Mouse (Mus musculus): ENCODE results near the gene Grik3.

The Grik3 gene

GRCm38 (mm10) chr4:125492122-125492505 is 1.6 kb downstream of the Grik3 start:
- no peak for DNase-seq (ENCODE audit: low read depth)

- DNase-seq (ENCODE audit: low read depth): no peak
These were observed 2.2 kb downstream of the Grik3 start for GRCm38 (mm10) chr4:125492706-125493105.

- no peak for DNase-seq (ENCODE audit: low read depth)
These were observed 2.6 kb downstream of the Grik3 start for GRCm38 (mm10) chr4:125493124-125493523.

GRCm38 (mm10) chr4:125495477-125495876 is 5.0 kb downstream of the Grik3 start:
- no peak for DNase-seq (ENCODE audit: low read depth)

- no peak for DNase-seq (ENCODE audit: low read depth)
These were observed 6.5 kb downstream of the Grik3 start for GRCm38 (mm10) chr4:125497001-125497400.

GRCm38 (mm10) chr4:125497471-125497870 is 7.0 kb downstream of the Grik3 start:
- DNase-seq (ENCODE audit: low read depth): no peak

GRCm38 (mm10) chr4:125498866-125499265 is 8.4 kb downstream of the Grik3 start:
- DNase-seq (ENCODE audit: low read depth): no peak

- DNase-seq (ENCODE audit: low read depth): no peak
These were observed 12.4 kb downstream of the Grik3 start for GRCm38 (mm10) chr4:125502861-125503260.

- DNase-seq (ENCODE audit: low read depth): no peak
These were observed 21.9 kb downstream of the Grik3 start for GRCm38 (mm10) chr4:125512434-125512833.

- DNase-seq (ENCODE audit: low read depth): no peak
These were observed 25.1 kb downstream of the Grik3 start for GRCm38 (mm10) chr4:125515646-125516045.

GRCm38 (mm10) chr4:125516612-125517011 is 26.1 kb downstream of the Grik3 start:
- no peak for DNase-seq (ENCODE audit: low read depth)

GRCm38 (mm10) chr4:125518861-125519260 is 28.4 kb downstream of the Grik3 start:
- no peak for DNase-seq (ENCODE audit: low read depth)

GRCm38 (mm10) chr4:125522931-125523330 is 32.4 kb downstream of the Grik3 start:
- no peak for DNase-seq (ENCODE audit: low read depth)

GRCm38 (mm10) chr4:125525266-125525665 is 34.8 kb downstream of the Grik3 start:
- DNase-seq (ENCODE audit: low read depth): no peak

- DNase-seq (ENCODE audit: low read depth): no peak
These were observed 35.9 kb downstream of the Grik3 start for GRCm38 (mm10) chr4:125526425-125526824.

- DNase-seq (ENCODE audit: low read depth): no peak
These were observed 43.5 kb downstream of the Grik3 start for GRCm38 (mm10) chr4:125533965-125534364.

- DNase-seq (ENCODE audit: low read depth): no peak
These were observed 43.9 kb downstream of the Grik3 start for GRCm38 (mm10) chr4:125534449-125534848.

GRCm38 (mm10) chr4:125534991-125535401 is 44.5 kb downstream of the Grik3 start:
- no peak for DNase-seq (ENCODE audit: low read depth)

GRCm38 (mm10) chr4:125535465-125535864 is 45.0 kb downstream of the Grik3 start:
- DNase-seq (ENCODE audit: low read depth): no peak

GRCm38 (mm10) chr4:125535977-125536376 is 45.5 kb downstream of the Grik3 start:
- no peak for DNase-seq (ENCODE audit: low read depth)

- DNase-seq (ENCODE audit: low read depth): no peak
These were observed 47.9 kb downstream of the Grik3 start for GRCm38 (mm10) chr4:125538301-125538965.

- no peak for DNase-seq (ENCODE audit: low read depth)
These were observed 49.1 kb downstream of the Grik3 start for GRCm38 (mm10) chr4:125539617-125540016.

GRCm38 (mm10) chr4:125543171-125543570 is 52.7 kb downstream of the Grik3 start:
- DNase-seq (ENCODE audit: low read depth): no peak
